12 mouse cellular contexts compared by ENCODE assay signal in the genomic region with DNA sequence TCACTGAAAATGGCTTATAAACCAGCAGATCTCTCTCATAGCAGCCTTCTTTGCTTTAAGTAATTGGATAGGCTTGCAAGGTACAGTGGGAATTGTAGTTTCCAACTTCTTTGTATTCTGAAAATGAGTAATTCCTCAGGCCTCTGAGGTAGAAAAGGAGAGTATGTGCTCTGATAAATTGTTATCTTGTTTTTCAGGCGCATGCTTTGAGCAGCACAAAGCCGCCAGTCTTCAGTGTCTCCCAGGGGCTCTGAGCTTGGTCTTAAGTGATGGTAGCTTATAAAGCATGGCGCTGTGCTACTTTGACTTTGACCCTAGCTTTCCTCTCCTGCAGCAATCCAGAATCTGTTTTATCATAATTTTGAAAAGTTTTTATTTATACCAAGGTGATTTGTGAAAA.
"Had no signal": no experiment of that assay in that cellular context is flagged by ENCODE, and none has a peak within 500 bp of the region (broad histone marks: within the 10 kb centered on the region; RNA-seq: fewer than 3 reads in every experiment).

No protein-coding gene starts in this region.

- ATAC-seq: midbrain, embryonic 13.5 days had no signal

- H3K27ac ChIP-seq: layer of hippocampus, adult 2 months; limb, embryonic 12.5 days; lung, embryonic 15.5 days; macrophage; midbrain, embryonic 13.5 days had no signal

- H3K27me3 ChIP-seq: limb, embryonic 12.5 days; lung, embryonic 15.5 days; midbrain, embryonic 13.5 days had no signal

- H3K4me3 ChIP-seq: layer of hippocampus, adult 2 months; limb, embryonic 12.5 days; lung, embryonic 15.5 days; midbrain, embryonic 13.5 days had no signal

- DNase-seq: kidney, adult 11 months; kidney, adult 9 months; kidney, postnatal 10 days; kidney, postnatal 4 days; lung, postnatal 14 days; right cerebral cortex, postnatal 14 days; thymus, postnatal 4 days had no signal

- H3K9ac ChIP-seq: limb, embryonic 12.5 days; lung, embryonic 15.5 days; midbrain, embryonic 13.5 days had no signal

- H3K36me3 ChIP-seq: limb, embryonic 12.5 days; lung, embryonic 15.5 days; midbrain, embryonic 13.5 days had no signal

- H3K4me2 ChIP-seq: limb, embryonic 12.5 days; lung, embryonic 15.5 days; midbrain, embryonic 13.5 days had no signal

- H3K9me3 ChIP-seq: limb, embryonic 12.5 days; lung, embryonic 15.5 days; midbrain, embryonic 13.5 days had no signal
